Mouse (Mus musculus): ENCODE measurements around the gene Gm9732. TPM values are rescaled to one million over a fixed set of nuclear protein-coding genes. Genes with fewer than 3 reads are reported as not detected.
"Not testable (repeated sequence)": the region's sequence is repeated elsewhere in the genome, so short reads cannot be mapped to it uniquely, and the experiment has no call there.

The Gm9732 gene
- not detected for total RNA-seq (2021)
- long read RNA-seq, experiment 1, result 0 reads
- long read RNA-seq, experiment 2, result 0 reads

DNA sequence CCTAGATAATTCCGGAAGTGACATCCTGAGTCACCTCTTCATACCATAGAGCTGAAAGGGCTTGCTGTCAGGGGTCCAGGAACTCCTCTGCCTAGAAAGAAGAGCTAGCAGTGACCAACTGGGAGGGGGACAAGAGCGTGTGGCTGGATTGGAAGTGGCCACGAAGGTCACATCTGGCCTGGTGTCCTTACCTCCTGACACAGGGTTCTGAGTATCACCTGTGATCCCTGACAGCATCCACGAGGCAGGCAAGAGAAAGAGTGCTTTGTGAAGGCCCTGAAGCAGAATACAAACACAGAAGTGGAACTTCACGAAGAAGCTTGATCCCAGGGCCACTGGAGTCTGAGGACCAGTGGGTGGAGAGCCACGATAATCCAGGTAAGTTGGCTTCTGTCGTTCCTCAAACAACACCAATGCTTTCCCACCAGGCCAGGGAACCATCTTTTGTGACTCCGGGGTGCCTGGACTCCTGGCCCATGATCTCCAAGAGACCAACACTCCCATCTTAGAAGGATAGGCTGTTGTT, at the start of gene Gm9732:
Gene Gm9732 (plus strand): TSS at position 51 of the 526 bp plus-strand sequence.
- DNase-seq (ENCODE audit: low spot score in 2 of 2); intact Hi-C loops (cut with DNase I): not testable (repeated sequence)

DNA sequence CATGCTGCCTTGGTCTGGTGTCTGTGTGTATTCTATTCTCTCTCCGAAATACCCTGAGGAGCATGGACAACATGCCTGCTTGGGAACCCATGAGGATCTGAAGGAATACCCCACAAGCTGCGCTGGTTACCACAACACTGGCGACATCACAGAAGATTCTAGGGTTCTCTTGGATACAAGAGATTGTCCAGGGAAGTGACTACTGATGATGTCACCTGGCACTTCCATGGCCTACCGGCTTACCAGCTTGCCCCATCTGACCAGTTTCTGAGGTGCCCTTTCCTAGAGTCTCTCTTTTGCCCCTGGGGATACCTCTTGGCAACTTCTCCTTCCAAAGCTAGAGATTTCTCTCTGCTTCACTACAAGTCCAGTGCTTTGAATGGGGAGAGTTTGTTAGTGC, 39.6 kb upstream of the Gm9732 start, which contains the start of gene Gm8122:
Gene Gm8122 (minus strand): TSS at position 101 of the 400 bp plus-strand sequence.
- DNase-seq (ENCODE audit: low spot score in 2 of 2); intact Hi-C loops (cut with DNase I): not testable (repeated sequence)

DNA sequence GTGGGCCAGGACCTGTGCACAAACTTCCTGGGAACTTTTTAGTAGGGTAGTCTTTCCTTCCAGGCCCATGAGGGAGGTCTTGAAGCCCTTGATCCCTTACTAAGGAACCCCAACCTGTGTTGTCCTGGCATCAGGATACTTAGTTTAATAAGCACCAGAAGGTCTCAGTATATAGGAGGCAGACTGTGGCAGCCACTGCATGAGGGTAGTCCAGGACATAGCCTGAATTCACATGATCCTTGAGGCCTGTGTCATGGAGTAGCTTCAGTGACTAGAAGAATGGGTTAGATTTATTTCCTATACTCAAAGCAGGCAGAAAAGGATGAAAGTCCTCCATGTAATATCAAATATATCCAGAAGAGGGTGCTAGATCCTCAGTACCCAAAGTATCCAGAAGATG, 37.1 kb upstream of the Gm9732 start:
- intact Hi-C loops (cut with DNase I); DNase-seq (ENCODE audit: low spot score in 2 of 2): not testable (repeated sequence)

DNA sequence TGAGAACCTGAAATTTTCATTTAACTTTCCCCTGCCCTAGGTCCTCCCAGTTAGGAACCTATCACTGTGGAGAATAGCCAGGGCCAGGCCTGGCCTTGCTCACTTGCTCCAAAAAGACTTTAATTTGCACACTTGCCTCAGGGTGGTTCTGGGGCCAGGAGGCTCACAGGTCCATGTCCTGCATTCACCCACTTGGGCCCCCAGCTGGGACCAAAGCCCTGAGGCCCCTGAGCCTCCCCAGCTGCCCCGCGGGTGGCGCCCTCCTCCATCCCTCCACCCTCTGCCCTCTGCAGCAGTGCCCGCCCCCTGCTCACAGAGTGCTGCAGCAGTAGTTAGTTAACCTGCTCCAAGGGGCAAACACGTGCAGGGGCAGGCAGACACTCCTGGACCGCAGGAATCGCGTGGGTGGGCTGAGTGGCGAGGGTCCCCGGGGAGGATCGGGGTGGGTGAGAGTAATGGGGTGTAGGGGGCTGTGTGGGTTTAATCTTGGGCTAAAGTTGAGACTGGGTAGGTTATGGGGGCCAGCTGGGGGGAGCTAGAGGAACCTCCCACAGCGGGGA, 25.1 kb upstream of the Gm9732 start:
- intact Hi-C loops (cut with DNase I); DNase-seq (ENCODE audit: low spot score in 2 of 2): not testable (repeated sequence)

DNA sequence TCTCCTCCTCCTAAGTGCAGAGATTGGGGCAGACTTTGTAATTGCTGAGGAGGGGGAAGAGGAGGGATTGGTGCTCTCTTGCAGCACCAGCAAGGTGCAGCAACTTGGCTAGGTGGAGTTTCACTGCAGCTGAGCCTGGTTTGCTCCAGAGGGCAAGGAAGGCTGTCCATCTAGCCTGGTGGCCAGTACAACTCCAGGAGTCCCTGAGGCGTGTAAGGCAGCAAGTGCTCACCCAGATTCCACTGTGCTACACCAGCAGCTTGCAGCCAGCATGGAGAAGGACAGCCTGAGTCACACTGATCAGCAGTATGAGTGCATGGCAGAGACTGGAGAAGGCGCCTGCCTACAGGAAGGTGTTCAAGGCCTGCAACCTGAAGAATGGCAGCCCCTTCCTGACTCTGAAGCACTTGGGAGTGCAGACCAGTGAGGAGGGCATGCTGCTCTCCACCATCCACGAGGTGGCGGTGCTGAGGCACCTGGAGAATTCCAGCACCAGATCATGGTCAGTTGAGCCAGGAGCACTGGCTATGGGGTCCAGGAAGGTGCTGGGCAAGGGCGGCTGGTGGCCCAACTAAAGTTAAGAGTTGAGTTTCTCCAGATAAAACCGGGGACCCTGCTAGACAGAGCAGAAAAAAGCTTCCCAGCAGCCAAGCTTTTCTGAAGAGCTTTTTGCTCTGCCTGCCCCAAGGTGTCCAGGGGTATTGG, 24.1 kb upstream of the Gm9732 start:
- DNase-seq (ENCODE audit: low spot score in 2 of 2); intact Hi-C loops (cut with DNase I): not testable (repeated sequence)

DNA sequence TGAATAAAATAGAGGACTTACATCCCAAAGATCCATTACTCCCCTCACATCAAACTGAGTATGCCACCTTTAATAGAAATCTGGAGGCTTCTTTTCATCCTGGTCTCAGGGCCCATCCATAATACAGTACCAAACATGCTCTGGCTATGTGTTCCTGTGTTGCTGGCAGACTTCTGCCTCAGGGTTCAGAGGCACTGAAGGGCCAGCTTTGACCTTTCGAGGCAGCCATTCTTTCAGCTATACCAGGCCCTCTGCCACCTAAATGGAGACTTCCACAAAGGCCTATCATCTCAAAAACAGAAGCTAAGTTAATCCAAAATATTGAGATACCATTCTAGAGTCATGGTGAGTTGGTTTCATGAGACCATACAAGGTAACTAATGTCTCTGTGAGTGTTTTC, 18.3 kb upstream of the Gm9732 start:
- DNase-seq (ENCODE audit: low spot score in 2 of 2); intact Hi-C loops (cut with DNase I): not testable (repeated sequence)

DNA sequence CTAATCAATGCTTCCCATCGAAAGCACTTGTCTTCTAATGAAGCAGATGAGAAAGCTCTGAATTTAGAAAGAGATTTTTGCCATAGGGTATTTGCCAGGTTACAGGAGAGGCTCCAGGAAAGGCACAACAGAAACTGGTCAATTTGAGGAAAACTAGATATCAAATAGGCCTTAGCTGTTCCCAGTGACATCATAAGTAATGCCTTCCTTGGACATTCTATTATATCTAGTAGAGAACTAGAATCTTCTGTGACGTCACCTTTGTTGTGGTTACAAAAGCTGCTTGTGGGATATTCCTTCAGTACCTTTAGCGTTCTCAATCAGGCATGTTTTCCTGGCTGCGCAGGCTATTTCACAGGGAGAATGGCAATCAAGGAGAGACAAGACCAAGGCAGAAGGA, 16.5 kb upstream of the Gm9732 start, which contains the start of gene Gm8126:
Gene Gm8126 (plus strand): TSS at position 301 of the 400 bp plus-strand sequence.
- DNase-seq (ENCODE audit: low spot score in 2 of 2); intact Hi-C loops (cut with DNase I): not testable (repeated sequence)

DNA sequence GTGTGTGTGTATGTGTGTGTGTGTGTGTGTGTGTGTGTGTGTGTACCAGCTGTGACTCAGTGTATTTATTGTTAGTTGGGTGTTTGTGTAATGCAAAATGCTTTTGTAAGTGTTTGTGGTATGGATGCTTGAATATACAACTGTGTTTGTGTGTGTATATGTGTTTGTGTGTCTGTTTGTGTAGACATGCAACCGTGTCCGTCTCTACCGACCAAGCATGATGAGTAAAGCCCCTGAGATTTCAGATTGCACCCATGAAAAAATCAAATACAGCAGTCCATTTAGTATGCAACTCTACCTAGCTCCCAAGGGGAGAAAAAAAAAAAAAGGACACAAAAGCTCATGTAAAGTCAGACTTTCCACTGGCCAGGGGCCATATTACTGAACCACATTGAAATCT, 11.4 kb upstream of the Gm9732 start:
- intact Hi-C loops (cut with DNase I); DNase-seq (ENCODE audit: low spot score in 2 of 2): not testable (repeated sequence)

DNA sequence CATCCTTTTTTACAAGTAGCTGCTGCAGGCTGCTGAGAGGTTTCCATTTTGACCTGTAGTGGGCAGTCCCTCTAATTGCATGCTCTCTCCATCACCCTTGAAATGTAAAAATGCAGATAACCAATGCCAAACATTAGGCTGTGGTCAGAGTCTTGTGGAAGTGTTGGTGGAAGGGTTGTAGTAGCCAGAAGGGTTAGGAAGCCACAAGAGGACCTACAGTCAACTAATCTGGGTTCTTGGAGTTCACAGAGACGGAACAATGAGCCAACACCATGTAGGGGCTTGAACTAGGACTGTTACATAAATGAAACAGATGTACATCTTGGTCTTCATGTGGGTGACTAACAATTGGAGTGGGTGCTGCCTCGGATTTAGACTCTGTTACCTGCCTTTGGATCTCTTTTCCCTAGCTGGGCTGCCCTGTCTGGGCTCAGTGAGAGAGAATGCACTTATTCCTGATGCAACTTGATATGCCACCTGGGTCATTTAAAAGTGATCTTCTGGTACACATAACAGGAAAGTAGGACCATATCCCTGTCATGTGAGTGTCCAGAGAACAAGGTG, 6.2 kb upstream of the Gm9732 start:
- intact Hi-C loops (cut with DNase I); DNase-seq (ENCODE audit: low spot score in 2 of 2): not testable (repeated sequence)

DNA sequence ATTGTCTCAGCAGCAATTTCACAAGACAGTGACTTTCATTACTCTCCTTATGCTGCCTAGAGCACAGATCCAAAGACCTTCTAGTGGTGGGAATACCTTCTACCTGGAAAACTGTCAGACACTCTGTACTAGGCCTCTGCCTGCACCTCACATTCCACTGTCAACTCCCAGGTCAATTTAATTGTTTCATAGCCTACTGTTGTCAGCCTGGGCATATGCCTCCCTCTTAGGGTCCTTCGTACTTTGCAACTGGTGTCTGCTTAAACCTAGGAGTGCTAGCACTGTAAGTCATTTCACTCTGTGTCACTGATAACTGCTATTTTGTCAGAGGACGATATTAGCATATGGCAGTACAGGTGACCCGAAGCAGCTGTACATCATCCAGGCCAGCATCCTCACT, 5.6 kb upstream of the Gm9732 start:
- DNase-seq (ENCODE audit: low spot score in 2 of 2); intact Hi-C loops (cut with DNase I): not testable (repeated sequence)

DNA sequence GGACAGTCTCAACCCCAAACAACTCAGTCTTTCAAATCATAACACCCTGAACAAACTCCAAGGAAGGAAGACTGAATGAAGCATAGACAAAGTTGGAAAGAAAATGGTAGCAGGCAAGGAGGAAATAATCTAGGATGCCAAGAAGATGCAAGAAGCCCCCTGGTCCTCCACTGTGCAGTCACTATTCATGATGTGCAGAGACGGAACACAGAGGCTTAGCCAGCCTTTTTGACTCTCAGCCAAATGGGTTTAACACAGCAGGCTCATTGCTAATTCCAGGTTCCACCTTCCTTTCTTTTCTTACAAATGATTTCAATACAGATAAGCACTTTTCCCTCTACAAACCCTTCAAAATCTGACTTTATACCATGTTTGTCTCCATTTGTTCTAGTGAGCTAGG, 1.7 kb upstream of the Gm9732 start:
- intact Hi-C loops (cut with DNase I); DNase-seq (ENCODE audit: low spot score in 2 of 2): not testable (repeated sequence)

DNA sequence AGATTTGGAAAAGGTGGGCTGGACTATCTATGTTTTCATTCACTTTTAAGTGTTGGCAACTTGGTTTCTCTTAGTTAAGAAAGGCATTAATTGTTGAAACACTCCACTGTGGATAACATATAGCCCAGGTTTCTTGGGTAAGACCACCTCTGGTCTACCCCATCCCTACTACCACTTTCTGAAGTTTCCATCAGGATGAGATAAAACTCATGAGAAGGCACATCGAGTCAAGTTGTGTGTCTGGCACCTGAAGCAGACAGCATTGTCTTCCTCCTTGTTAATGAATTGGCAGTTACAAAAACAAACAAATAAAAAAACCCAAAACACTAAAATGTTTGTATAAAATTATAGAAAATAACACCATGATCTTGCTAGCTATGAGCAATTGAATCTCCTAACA, 916 bp downstream of the Gm9732 start:
- intact Hi-C loops (cut with DNase I); DNase-seq (ENCODE audit: low spot score in 2 of 2): not testable (repeated sequence)

DNA sequence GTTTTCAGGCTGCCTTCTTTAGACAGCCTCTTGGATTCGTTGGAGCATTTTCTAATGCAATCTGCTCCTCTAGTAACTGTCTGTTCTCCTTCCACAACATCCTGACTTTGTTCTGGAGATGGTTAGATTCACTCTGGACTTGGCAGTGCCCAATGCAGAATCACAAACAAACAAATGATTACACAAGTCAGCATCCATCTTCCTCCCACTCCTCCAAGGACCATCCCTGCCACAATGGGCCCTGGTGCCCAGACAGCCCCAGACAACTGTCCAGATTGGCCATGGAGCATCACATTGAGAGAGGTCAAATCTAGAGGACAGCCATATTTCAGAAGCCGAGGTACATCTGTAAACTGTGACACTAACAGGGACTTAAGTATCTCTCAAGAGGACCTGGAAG, 2.6 kb downstream of the Gm9732 start:
- intact Hi-C loops (cut with DNase I); DNase-seq (ENCODE audit: low spot score in 2 of 2): not testable (repeated sequence)

DNA sequence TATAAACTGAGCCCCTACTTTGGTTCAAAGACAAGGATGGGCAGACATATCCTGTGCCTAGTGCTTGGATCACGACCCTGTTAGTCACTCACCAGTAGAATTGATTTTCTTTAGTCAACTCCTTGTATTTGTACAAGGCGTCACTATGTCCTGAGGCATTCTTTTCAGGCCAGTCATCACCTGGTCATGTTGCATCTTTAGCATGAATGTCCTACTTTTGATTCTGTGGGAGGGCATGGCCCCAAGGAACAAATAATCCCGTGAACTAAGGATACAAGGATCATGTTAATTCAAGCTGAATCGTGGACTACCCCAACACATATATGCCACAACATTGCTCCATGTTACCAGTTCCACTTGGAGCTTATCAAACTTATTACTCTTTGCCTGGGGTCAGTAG, 3.3 kb downstream of the Gm9732 start:
- DNase-seq (ENCODE audit: low spot score in 2 of 2); intact Hi-C loops (cut with DNase I): not testable (repeated sequence)

DNA sequence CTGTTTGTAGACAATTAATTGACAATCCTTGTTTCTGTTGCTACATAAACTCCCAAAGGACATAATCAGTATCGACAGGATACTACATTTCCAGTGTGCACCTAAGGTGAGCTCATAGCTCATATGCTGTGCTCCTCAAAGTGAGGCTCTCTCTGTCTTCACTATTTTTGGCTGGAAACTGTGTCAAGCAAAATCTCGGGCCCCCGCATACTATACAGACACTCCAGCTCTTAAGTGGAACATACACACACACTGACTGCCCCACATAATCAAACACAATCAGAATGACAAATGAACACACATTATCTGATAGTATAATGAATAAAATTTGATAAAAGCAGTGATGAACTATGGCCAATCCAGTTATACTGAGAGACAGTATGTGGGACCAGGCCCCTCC, 3.8 kb downstream of the Gm9732 start:
- peak; percentile 75 to 84 for DNase-seq (ENCODE audit: low spot score in 2 of 2)

DNA sequence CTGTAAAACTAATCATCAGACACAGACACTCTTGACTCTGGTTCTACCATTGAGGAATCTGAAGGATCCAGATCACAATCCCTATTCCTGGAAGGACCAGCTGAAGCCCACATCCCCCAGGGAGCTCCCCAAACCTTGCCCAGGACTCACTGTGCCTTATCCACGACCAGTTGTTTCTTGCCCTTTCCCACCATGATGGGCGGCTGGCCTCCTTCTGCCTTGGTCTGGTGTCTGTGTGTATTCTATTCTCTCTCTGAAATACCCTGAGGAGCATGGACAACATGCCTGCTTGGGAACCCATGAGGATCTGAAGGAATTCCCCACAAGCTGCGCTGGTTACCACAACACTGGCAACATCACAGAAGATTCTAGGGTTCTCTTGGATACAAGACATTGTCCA, 18.7 kb downstream of the Gm9732 start, which contains the start of gene Gm8127:
Gene Gm8127 (minus strand): TSS at position 330 of the 400 bp plus-strand sequence.
- intact Hi-C loops (cut with DNase I), result not testable (repeated sequence)

More for the DNA sequence above, 3.8 kb downstream of the Gm9732 start:
- intact Hi-C loops (cut with DNase I), result not testable (repeated sequence)

DNA sequence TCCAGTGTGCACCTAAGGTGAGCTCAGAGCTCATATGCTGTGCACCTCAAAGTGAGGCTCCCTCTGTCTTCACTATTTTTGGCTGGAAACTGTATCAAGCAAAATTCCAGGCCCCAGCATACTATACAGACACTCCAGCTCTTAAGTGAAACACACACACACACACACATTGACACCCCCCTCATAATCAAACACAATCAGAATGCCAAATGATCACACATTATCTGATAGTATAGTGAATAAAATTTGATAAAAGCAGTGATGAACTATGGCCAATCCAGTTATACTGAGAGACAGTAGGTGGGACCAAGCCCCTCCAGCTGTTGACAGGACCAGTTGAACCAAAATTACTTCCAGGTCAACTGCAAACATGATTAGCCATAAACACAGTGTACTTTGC, 44.7 kb downstream of the Gm9732 start:
- DNase-seq (ENCODE audit: low spot score in 2 of 2); intact Hi-C loops (cut with DNase I): not testable (repeated sequence)

More for the DNA sequence above, 18.7 kb downstream of the Gm9732 start, which contains the start of gene Gm8127:
- DNase-seq (ENCODE audit: low spot score in 2 of 2), result not testable (repeated sequence)

DNA sequence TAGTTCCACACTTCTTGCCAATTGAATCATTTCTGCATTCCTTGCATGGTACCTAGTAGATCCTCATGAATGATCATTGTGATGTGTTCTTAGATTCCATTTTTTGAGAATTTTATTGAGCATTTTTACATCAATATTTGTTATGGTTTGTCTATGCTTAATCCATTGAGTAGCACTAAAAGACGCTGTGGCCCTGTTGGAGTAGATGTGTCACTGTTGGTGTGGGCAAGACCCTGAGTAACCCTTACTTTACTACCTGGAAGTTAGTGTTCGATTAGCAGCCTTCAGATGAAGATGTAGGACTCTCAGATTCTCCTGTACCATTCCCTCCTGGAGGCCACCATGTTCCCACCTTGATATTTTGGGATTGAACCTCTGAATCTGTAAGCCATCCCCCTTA, 53.8 kb downstream of the Gm9732 start:
- DNase-seq (ENCODE audit: low spot score in 2 of 2); intact Hi-C loops (cut with DNase I): not testable (repeated sequence)

DNA sequence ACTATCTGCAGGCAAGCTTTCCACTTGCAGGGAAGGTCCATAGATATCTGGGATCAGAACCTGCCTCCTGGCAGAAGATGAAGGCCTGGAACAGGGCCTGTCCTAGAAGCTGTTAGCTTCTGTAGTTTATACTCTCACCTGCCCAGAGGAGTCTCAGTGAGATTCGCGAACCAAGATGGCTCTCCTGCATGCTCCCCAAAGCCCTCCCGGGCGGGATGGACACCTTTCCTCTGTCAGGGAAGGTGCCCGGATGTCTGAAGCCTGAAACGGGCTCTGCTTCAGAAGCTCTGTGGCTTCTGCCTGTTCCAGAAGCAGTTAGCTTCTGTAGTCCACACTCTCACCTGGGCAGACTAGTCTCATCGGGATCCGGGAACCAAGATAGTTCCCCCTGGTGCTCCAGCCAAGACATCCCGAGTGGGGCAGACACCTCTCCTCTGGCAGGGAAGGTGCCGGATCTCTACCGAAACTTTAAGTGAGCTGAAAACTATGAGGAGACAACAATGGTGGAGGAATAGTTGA, 56.6 kb downstream of the Gm9732 start:
- DNase-seq (ENCODE audit: low spot score in 2 of 2); intact Hi-C loops (cut with DNase I): not testable (repeated sequence)

DNA sequence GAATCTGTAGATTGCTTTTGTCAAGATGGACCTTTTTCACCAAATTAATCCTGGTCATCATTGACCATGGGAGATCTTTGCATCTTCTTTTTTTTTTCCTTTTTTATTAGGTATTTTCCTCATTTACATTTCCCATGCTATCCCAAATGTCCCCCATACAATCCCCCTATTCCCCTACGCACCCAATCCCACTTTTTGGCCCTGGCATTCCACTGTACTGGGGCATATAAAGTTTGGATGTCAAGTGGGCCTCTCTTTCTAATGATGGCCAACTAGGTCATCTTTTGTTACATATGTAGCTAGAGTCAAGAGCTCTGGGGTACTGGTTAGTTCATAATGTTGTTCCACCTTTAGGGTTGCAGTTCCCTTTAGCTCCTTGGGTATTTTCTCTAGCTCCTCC, 62.8 kb downstream of the Gm9732 start:
- intact Hi-C loops (cut with DNase I), result not testable (repeated sequence)

More for the DNA sequence above, 62.8 kb downstream of the Gm9732 start:
- not testable (repeated sequence) for DNase-seq (ENCODE audit: low spot score in 2 of 2)
